Mouse (Mus musculus) heart, embryonic 16.5 days (tissue): ENCODE measurements around the gene Sgsm1. TPM values are rescaled to one million over a fixed set of nuclear protein-coding genes. Genes with fewer than 3 reads are reported as not detected.

Experiments used
- ATAC-seq: fragments of 200-750 bp; cut with Nextera tagmentation; replicated peaks from 2 replicates; pipeline ENCODE4 v1.8.0; 2017; ENCODE audit warnings: moderate number of reproducible peaks; ENCODE audit not compliant: insufficient read depth, low FRiP score; ENCODE audit errors: extremely low read depth
- H3K27ac ChIP-seq: fragments of 300-500 bp; sonication (generic); 2 replicates; pipeline ENCODE4 v1.5.1; 2014; ENCODE audit warnings: mild to moderate bottlenecking, low read length, control low read depth, moderate library complexity
- H3K27me3 ChIP-seq: fragments of 300-500 bp; sonication (generic); 2 replicates; pipeline ENCODE4 v1.6.1; 2014; ENCODE audit warnings: low read length, mixed read lengths; ENCODE audit not compliant: control insufficient read depth, insufficient read depth
- H3K36me3 ChIP-seq: fragments of 300-500 bp; sonication (generic); 2 replicates; pipeline ENCODE4 v1.6.1; 2014; ENCODE audit not compliant: control insufficient read depth, insufficient read depth
- H3K4me1 ChIP-seq: fragments of 300-500 bp; sonication (generic); 2 replicates; pipeline ENCODE4 v1.6.1; 2014; ENCODE audit warnings: low read length, mixed read lengths; ENCODE audit not compliant: control insufficient read depth, insufficient read depth
- H3K4me2 ChIP-seq: fragments of 300-500 bp; sonication (generic); 2 replicates; pipeline ENCODE4 v1.6.1; 2014; ENCODE audit warnings: low read depth, mild to moderate bottlenecking, control low read depth, low read length
- H3K4me3 ChIP-seq: fragments of 300-500 bp; sonication (generic); 2 replicates; pipeline ENCODE4 v1.5.1; 2014; ENCODE audit warnings: mild to moderate bottlenecking, control low read depth, low read length
- H3K9ac ChIP-seq: fragments of 300-500 bp; sonication (generic); 2 replicates; pipeline ENCODE4 v1.6.1; 2014; ENCODE audit warnings: low read length, control low read depth
- H3K9me3 ChIP-seq: fragments of 300-500 bp; sonication (generic); replicated peaks from 2 replicates; pipeline ENCODE4 v1.6.1; 2016; ENCODE audit warnings: low read length; ENCODE audit not compliant: control insufficient read depth
- WGBS: fragments of 180-500 bp; shearing (Covaris S2); extraction: QIAGEN DNeasy Blood & Tissue Kit; methylation state at CpG from one replicate; pipeline ENCODE4 v1.1.7; 2014; 5-methylcytosine and 5-hydroxymethylcytosine counted together
- polyA plus RNA-seq: library from polyadenylated mRNA; unstranded; fragments of >200 nt; fragmentation: Nextera tagmentation; extraction: Ambion mirVana; gene quantifications from 2 replicates; pipeline ENCODE4 v1.2.1, GENCODE M21; 2015

Sgsm1 gene
- polyA plus RNA-seq, 1 experiment from 2014 or later, result 1.0 TPM

DNA sequence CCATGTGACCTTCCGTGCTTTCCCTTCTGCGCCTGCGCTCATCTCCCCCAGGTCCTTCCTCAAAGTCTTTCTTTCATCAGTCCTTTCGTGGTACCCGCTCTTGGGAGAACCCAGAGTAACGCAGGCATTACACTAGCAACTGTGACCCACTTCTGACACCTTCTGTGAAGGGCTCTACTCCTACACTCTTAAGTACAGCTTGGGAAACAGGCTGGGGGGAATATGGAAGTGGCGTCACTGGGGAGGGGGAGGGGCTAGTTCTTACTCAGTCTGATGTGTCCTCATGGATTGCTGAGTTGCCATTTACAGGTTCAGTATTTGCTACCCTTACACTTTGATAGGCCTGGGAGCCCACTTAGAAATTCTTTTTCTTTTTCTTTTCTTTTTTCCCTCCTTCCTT, 29.0 kb downstream of the Sgsm1 start:
- no peak for ATAC-seq
- Histone ChIP-seq H3K27ac (no peak overlapping the region), H3K4me3 (no peak overlapping the region), H3K27me3 (peaks cover 12% of the 10 kb centered on the region), H3K9ac (no peak overlapping the region), H3K9me3 (no peaks in the 10 kb centered on the region), H3K4me2 (no peak overlapping the region), H3K4me1 (no peaks in the 10 kb centered on the region), H3K36me3 (no peaks in the 10 kb centered on the region)
- WGBS, result 90% methylated on average over 7 of the region's 7 CpGs

DNA sequence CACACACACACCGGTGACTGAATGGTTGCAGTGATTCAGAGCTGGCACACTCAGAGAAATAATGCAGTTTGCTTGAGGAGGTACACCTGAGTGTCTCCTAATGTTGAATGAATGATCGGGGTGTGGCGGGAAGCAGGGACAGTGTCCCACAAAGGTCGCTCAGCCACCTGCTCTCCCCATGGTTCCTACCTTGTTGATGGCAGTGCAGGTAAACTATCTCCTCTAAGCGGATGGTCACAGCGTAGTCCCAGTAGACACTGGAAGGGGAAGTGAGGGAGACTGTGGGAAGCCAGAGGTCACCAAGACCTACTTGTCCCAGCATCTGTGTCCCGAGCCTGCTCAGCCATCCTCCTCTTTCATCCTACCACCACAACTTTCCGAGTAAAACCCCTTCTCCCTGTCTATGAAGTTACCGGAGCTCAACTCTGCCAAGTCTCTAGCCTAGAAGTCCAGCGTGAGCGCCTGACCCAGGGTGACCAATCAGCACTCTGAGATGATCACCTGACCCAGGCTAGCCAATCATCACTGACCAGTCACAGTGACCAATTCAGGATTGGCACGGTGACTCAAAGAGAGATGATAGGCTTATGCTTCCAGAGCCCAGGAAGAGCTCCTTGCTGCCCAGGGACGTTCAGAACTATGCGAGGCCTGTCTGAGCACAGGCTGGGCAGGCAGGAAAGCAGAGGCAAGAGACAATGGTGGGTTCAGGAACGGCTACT, 30.3 kb downstream of the Sgsm1 start:
- Histone ChIP-seq H3K4me1 (no peaks in the 10 kb centered on the region), H3K4me3 (no peak overlapping the region), H3K9ac (no peak overlapping the region), H3K36me3 (no peaks in the 10 kb centered on the region), H3K4me2 (no peak overlapping the region), H3K27me3 (peaks cover 4% of the 10 kb centered on the region), H3K9me3 (no peaks in the 10 kb centered on the region), H3K27ac (no peak overlapping the region)
- WGBS, result 26% methylated on average over 15 of the region's 15 CpGs
- no peak for ATAC-seq

DNA sequence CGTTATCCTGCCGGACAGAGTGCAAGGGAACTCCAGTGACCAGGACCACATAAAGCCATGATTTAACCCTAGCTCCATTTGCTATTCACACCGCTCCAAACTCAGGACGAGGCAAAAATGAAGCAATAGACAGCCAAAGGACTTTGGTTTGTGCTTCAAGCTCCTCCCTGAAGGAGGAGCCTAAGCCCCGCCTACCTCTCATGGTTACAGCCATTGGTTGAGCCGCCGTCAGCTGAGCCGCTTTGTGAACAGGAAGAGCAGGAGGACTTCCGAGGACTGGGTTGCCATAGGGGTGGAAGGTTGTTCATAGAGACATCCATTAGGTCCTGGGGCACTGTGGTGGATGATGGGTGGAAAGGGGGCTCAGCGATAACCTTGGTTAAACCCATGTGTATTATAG, 34.7 kb downstream of the Sgsm1 start:
- Histone ChIP-seq H3K27ac (no peak overlapping the region), H3K4me3 (no peak overlapping the region), H3K4me2 (no peak overlapping the region), H3K9me3 (no peaks in the 10 kb centered on the region), H3K9ac (no peak overlapping the region), H3K27me3 (no peaks in the 10 kb centered on the region), H3K4me1 (no peaks in the 10 kb centered on the region), H3K36me3 (no peaks in the 10 kb centered on the region)
- 73% methylated on average over 10 of the region's 10 CpGs for WGBS
- ATAC-seq, result no peak

- H3K4me1 ChIP-seq, result no peaks in the 10 kb centered on the region
- 57% methylated on average over 11 of the region's 11 CpGs for WGBS
- no peak overlapping the region for H3K9ac ChIP-seq
- H3K4me2 ChIP-seq, result no peak overlapping the region
- H3K4me3 ChIP-seq, result no peak overlapping the region
- peaks cover 6% of the 10 kb centered on the region; the same call in 1 of the 2 replicates for H3K9me3 ChIP-seq
- H3K27me3 ChIP-seq, result no peaks in the 10 kb centered on the region
- H3K27ac ChIP-seq, result no peak overlapping the region
- ATAC-seq, result no peak
- no peaks in the 10 kb centered on the region for H3K36me3 ChIP-seq
Observed at GRCm38 (mm10) chr5:113271207-113271811, 39.3 kb downstream of the Sgsm1 start.

DNA sequence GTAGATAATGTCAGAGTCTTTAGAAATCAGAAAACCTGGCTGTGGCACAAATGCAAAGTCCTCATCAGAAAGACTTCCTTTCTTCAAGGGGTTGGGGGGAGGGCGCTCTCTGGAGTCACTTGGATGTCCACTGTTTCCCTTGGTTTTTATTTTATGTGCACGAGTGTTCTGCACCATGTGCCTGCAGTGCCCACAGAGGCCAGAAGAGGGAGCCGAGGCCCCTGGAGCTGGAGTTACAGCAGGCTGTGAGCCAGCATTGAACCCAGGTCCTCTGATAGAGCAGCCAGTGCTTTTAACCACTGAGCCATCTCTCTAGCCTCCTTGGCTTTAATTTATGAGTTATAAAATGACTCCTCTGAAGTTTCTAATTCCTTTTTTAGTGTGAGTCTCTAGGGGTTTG, 40.5 kb downstream of the Sgsm1 start:
- H3K36me3 ChIP-seq, result no peaks in the 10 kb centered on the region

DNA sequence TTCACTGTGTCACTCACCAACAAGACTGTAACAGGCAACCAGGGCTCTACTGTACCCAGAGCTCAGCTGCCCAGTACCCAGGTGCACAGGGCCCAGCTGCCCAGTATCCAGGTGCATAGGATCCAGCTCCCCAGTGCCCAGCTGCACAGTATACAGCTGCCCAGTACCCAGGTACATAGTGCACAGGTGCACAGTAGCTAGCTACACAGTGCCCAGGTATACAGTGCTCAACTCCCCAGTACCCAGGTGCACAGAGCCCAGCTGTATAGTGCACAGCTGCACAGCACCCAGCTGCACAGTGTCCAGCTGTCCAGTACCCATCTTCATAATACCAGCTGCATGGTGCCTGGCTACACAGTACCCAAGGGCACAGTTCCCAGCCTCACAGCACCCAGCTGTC, 42.3 kb downstream of the Sgsm1 start:
- peaks cover 6% of the 10 kb centered on the region; the same call in 1 of the 2 replicates for H3K9me3 ChIP-seq
- H3K4me1 ChIP-seq, result no peaks in the 10 kb centered on the region
- ATAC-seq, result no peak
- H3K4me2 ChIP-seq, result no peak overlapping the region
- H3K27ac ChIP-seq, result no peak overlapping the region
- H3K27me3 ChIP-seq, result no peaks in the 10 kb centered on the region
- no peak overlapping the region for H3K9ac ChIP-seq
- H3K36me3 ChIP-seq, result no peaks in the 10 kb centered on the region
- no peak overlapping the region for H3K4me3 ChIP-seq

More for the DNA sequence above, 40.5 kb downstream of the Sgsm1 start:
- no peak for ATAC-seq
- 68% methylated on average over 3 of the region's 3 CpGs for WGBS
- Histone ChIP-seq H3K9ac (no peak overlapping the region), H3K4me3 (no peak overlapping the region), H3K27me3 (no peaks in the 10 kb centered on the region), H3K9me3 (peaks cover 6% of the 10 kb centered on the region; the same call in 1 of the 2 replicates), H3K4me1 (no peaks in the 10 kb centered on the region), H3K27ac (no peak overlapping the region), H3K4me2 (no peak overlapping the region)

DNA sequence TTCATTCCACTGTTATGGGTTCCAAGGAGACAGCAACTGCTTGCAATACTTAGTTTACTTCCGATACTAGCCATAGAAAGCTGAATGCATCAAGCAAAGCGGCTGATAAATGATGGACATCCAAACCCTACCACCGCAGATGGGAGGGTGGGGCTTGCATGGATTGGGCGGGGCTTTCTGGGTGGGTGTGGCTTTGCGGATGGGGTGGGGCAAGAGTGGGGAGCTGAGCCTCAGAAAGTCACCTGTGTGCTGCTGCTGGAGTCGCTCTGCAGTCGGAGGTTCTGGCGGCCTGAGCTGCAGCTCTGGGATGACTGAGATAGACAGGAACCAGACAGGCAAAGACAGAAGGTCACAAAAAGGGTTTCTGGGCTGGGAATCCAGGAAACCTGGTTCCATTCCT, 44.9 kb downstream of the Sgsm1 start:
- H3K9me3 ChIP-seq, result peaks cover 6% of the 10 kb centered on the region; the same call in 1 of the 2 replicates
- no peak overlapping the region for H3K9ac ChIP-seq
- H3K27me3 ChIP-seq, result no peaks in the 10 kb centered on the region
- WGBS, result 73% methylated on average over 8 of the region's 8 CpGs
- ATAC-seq, result no peak
- H3K4me3 ChIP-seq, result no peak overlapping the region
- no peak overlapping the region for H3K4me2 ChIP-seq
- H3K36me3 ChIP-seq, result no peaks in the 10 kb centered on the region
- H3K4me1 ChIP-seq, result no peaks in the 10 kb centered on the region
- no peak overlapping the region for H3K27ac ChIP-seq

GRCm38 (mm10) chr5:113250806-113251205, 59.8 kb downstream of the Sgsm1 start:
- H3K4me2 ChIP-seq, result no peak overlapping the region
- no peak for ATAC-seq

DNA sequence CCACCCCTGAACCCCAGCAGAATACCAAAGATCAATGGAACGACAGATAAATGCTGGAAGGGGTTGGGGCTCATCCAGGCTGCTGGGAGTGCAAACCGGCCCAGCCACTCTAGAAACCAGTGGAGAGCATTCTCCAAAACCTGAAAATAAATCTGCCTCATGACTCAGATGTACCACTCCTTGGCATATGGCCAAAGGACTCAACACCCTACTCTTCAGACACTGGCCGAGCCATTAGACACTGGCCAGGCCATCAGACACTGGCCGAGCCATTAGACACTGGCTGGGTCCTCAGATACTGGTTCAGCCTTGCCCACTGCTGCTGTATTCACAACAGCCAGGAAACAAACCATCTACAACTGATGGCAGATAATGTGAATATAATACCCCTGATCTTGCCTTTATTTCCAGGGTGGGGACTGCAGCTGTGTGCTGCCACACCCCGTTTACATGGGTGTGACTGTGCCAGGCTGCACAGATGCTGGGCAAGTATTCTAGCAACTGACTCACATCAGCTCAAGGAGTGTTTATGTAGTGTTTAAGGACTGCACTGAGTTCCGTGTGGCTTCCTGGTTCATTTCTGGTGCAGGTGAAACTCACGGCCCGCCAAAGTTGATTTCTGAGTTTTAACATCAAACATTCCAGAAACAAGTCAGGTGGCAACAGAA, 61.2 kb downstream of the Sgsm1 start:
- Histone ChIP-seq H3K4me1 (peaks cover 5% of the 10 kb centered on the region), H3K4me3 (no peak overlapping the region), H3K36me3 (no peaks in the 10 kb centered on the region), H3K9ac (no peak overlapping the region), H3K9me3 (no peaks in the 10 kb centered on the region), H3K27ac (no peak overlapping the region), H3K4me2 (no peak overlapping the region), H3K27me3 (no peaks in the 10 kb centered on the region)
- no peak for ATAC-seq
- 48% methylated on average over 8 of the region's 8 CpGs for WGBS

More at GRCm38 (mm10) chr5:113250806-113251205, 59.8 kb downstream of the Sgsm1 start:
- 93% methylated on average over 11 of the region's 11 CpGs for WGBS
- Histone ChIP-seq H3K4me3 (no peak overlapping the region), H3K36me3 (no peaks in the 10 kb centered on the region), H3K27me3 (no peaks in the 10 kb centered on the region), H3K9ac (no peak overlapping the region), H3K4me1 (peaks cover 5% of the 10 kb centered on the region), H3K9me3 (no peaks in the 10 kb centered on the region), H3K27ac (no peak overlapping the region)
